Mouse (Mus musculus): ENCODE measurements around the gene Ttc28. TPM values are rescaled to one million over a fixed set of nuclear protein-coding genes. Genes with fewer than 3 reads are reported as not detected.

Ttc28 gene
- polyA plus RNA-seq, 1 experiment from 2014 or later = 17.6 TPM

- H3K9me3 ChIP-seq = no peaks in the 10 kb centered on the region
- H3K9ac ChIP-seq = no peak overlapping the region
- peak overlapping the region; percentile 60; the same call in 1 of the 2 replicates for H3K27ac ChIP-seq
- H3K4me1 ChIP-seq = peaks cover 46% of the 10 kb centered on the region
- no peak for ATAC-seq (ENCODE audit: insufficient number of reproducible peaks, insufficient read depth, low FRiP score, low TSS enrichment, low read depth)
- H3K27me3 ChIP-seq = no peaks in the 10 kb centered on the region
- peaks cover 52% of the 10 kb centered on the region for H3K36me3 ChIP-seq
- no peak overlapping the region for H3K4me2 ChIP-seq
- 72% methylated on average over 11 of the region's 11 CpGs for WGBS
- no peak overlapping the region for H3K4me3 ChIP-seq
Observed at GRCm38 (mm10) chr5:111225306-111225705, 345.7 kb downstream of the Ttc28 start.

- Histone ChIP-seq H3K9me3 (no peaks in the 10 kb centered on the region), H3K4me1 (peaks cover 36% of the 10 kb centered on the region), H3K27ac (no peak overlapping the region), H3K4me3 (no peak overlapping the region), H3K9ac (no peak overlapping the region), H3K4me2 (no peak overlapping the region), H3K27me3 (no peaks in the 10 kb centered on the region), H3K36me3 (peaks cover 61% of the 10 kb centered on the region)
- ATAC-seq (ENCODE audit: insufficient number of reproducible peaks, insufficient read depth, low FRiP score, low TSS enrichment, low read depth) = no peak
- 82% methylated on average over 10 of the region's 10 CpGs for WGBS
Observed at GRCm38 (mm10) chr5:111226486-111226885, 346.9 kb downstream of the Ttc28 start.

GRCm38 (mm10) chr5:111227850-111228249 is 348.2 kb downstream of the Ttc28 start:
- Histone ChIP-seq H3K36me3 (peaks cover 73% of the 10 kb centered on the region), H3K4me3 (no peak overlapping the region), H3K9me3 (no peaks in the 10 kb centered on the region), H3K27ac (peak overlapping the region; percentile 49), H3K9ac (peak overlapping the region; percentile 33; the same call in 1 of the 2 replicates), H3K27me3 (no peaks in the 10 kb centered on the region), H3K4me1 (peaks cover 39% of the 10 kb centered on the region), H3K4me2 (no peak overlapping the region)
- ATAC-seq (ENCODE audit: insufficient number of reproducible peaks, insufficient read depth, low FRiP score, low TSS enrichment, low read depth) = no peak
- WGBS = 11% methylated on average over 5 of the region's 5 CpGs

DNA sequence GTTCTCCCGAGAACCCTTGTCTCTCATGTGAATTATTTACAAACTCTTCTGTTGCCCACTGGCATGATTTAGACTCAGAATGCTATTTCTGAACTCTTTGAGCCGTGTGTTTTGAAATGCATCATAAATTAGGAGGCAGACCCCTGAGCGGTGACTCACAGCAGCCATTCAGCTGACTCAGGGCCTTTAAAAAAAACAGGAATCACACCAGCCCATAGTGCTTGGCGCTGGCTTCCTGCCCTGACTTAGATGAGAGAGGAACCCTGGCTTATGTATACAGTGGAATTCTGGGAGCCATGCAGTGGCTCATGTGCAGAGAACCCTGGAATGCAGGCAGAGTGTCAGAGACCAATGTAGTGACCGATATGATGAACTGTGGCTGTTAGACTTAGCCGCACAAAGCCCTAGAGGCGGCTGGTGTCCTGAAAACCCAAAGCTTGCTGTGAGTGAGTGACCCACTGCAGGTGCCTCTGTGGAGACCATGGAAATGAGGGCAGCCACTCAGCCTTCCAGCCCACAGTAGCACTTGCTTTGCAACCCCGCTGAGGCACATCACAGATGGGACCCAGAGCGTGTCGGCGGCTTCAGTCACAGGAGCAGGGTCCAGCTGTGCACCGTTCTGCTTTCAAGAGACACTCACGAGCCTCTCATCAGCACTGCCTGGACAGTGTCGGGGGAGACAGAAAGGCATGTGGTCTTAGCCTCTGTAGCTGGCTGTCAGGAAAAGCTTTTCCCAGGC is 348.9 kb downstream of the Ttc28 start:
- 39% methylated on average over 14 of the region's 14 CpGs for WGBS
- peaks cover 73% of the 10 kb centered on the region for H3K36me3 ChIP-seq
- peak overlapping the region; percentile 55 for H3K27ac ChIP-seq

GRCm38 (mm10) chr5:111229041-111229394 is 349.4 kb downstream of the Ttc28 start:
- H3K4me2 ChIP-seq = no peak overlapping the region
- no peaks in the 10 kb centered on the region for H3K9me3 ChIP-seq
- 45% methylated on average over 12 of the region's 12 CpGs for WGBS
- no peak overlapping the region for H3K4me3 ChIP-seq
- H3K27me3 ChIP-seq = no peaks in the 10 kb centered on the region
- ATAC-seq (ENCODE audit: insufficient number of reproducible peaks, insufficient read depth, low FRiP score, low TSS enrichment, low read depth) = no peak
- H3K36me3 ChIP-seq = peaks cover 70% of the 10 kb centered on the region
- no peak overlapping the region for H3K9ac ChIP-seq
- no peak overlapping the region; the same call in 1 of the 2 replicates for H3K27ac ChIP-seq
- H3K4me1 ChIP-seq = peaks cover 46% of the 10 kb centered on the region

More for the DNA sequence above, 348.9 kb downstream of the Ttc28 start:
- Histone ChIP-seq H3K27me3 (no peaks in the 10 kb centered on the region), H3K4me2 (no peak overlapping the region), H3K4me1 (peaks cover 45% of the 10 kb centered on the region), H3K9ac (0 out of 2 replicates have a peak overlapping the region, but pooled peaks have one; percentile 33), H3K4me3 (no peak overlapping the region), H3K9me3 (no peaks in the 10 kb centered on the region)
- ATAC-seq (ENCODE audit: insufficient number of reproducible peaks, insufficient read depth, low FRiP score, low TSS enrichment, low read depth) = no peak

DNA sequence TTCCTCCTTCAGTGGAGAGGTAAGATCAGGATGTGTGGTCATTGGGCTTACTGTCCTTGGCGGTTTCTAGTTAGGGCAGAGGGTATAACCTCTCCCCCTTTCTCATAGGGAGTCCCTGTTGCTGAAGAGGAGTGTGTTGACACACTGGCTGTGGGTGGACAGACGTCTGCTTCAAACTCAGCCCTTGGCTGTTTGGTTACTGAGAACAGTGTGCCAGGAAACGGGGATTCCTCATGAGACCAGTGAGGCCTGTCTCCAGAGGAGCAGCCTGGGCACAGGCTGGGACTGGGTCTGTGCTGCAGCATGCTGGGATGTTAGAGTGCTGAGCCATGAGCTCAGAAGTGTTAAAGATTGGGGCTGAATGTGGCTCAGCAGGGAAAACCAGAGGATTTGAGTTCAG is 350.1 kb downstream of the Ttc28 start:
- no peak for ATAC-seq (ENCODE audit: insufficient number of reproducible peaks, insufficient read depth, low FRiP score, low TSS enrichment, low read depth)
- Histone ChIP-seq H3K9me3 (no peaks in the 10 kb centered on the region), H3K27me3 (no peaks in the 10 kb centered on the region), H3K9ac (no peak overlapping the region), H3K4me1 (peaks cover 46% of the 10 kb centered on the region), H3K4me3 (no peak overlapping the region), H3K4me2 (no peak overlapping the region), H3K36me3 (peaks cover 63% of the 10 kb centered on the region), H3K27ac (no peak overlapping the region)
- WGBS = 59% methylated on average over 3 of the region's 3 CpGs

GRCm38 (mm10) chr5:111231044-111231443 is 351.4 kb downstream of the Ttc28 start:
- no peaks in the 10 kb centered on the region for H3K27me3 ChIP-seq
- no peak overlapping the region for H3K27ac ChIP-seq
- no peak overlapping the region for H3K4me3 ChIP-seq
- no peak overlapping the region for H3K9ac ChIP-seq
- H3K4me2 ChIP-seq = no peak overlapping the region
- WGBS = 68% methylated on average over 13 of the region's 13 CpGs
- H3K4me1 ChIP-seq = peaks cover 56% of the 10 kb centered on the region
- H3K36me3 ChIP-seq = peaks cover 65% of the 10 kb centered on the region
- no peaks in the 10 kb centered on the region for H3K9me3 ChIP-seq
- no peak for ATAC-seq (ENCODE audit: insufficient number of reproducible peaks, insufficient read depth, low FRiP score, low TSS enrichment, low read depth)

- Histone ChIP-seq H3K4me1 (peaks cover 50% of the 10 kb centered on the region), H3K27me3 (no peaks in the 10 kb centered on the region), H3K9ac (no peak overlapping the region), H3K4me3 (no peak overlapping the region), H3K27ac (no peak overlapping the region), H3K4me2 (no peak overlapping the region), H3K36me3 (peaks cover 63% of the 10 kb centered on the region), H3K9me3 (no peaks in the 10 kb centered on the region)
- WGBS = 92% methylated on average over 1 of the region's 1 CpGs
- ATAC-seq (ENCODE audit: insufficient number of reproducible peaks, insufficient read depth, low FRiP score, low TSS enrichment, low read depth) = no peak
Observed at GRCm38 (mm10) chr5:111231769-111232168, 352.2 kb downstream of the Ttc28 start.

GRCm38 (mm10) chr5:111233022-111233709 is 353.6 kb downstream of the Ttc28 start:
- H3K4me2 ChIP-seq = no peak overlapping the region
- H3K9me3 ChIP-seq = no peaks in the 10 kb centered on the region
- 48% methylated on average over 24 of the region's 24 CpGs for WGBS
- H3K4me3 ChIP-seq = no peak overlapping the region
- no peaks in the 10 kb centered on the region for H3K27me3 ChIP-seq
- H3K9ac ChIP-seq = no peak overlapping the region
- H3K27ac ChIP-seq = no peak overlapping the region; the same call in 1 of the 2 replicates
- H3K4me1 ChIP-seq = peaks cover 41% of the 10 kb centered on the region
- ATAC-seq (ENCODE audit: insufficient number of reproducible peaks, insufficient read depth, low FRiP score, low TSS enrichment, low read depth) = no peak
- peaks cover 72% of the 10 kb centered on the region for H3K36me3 ChIP-seq

GRCm38 (mm10) chr5:111235131-111235530 is 355.5 kb downstream of the Ttc28 start:
- H3K4me3 ChIP-seq = no peak overlapping the region
- H3K27ac ChIP-seq = no peak overlapping the region
- no peaks in the 10 kb centered on the region for H3K9me3 ChIP-seq
- no peak overlapping the region for H3K4me2 ChIP-seq
- ATAC-seq (ENCODE audit: insufficient number of reproducible peaks, insufficient read depth, low FRiP score, low TSS enrichment, low read depth) = no peak
- H3K27me3 ChIP-seq = no peaks in the 10 kb centered on the region
- 68% methylated on average over 12 of the region's 12 CpGs for WGBS
- H3K36me3 ChIP-seq = peaks cover 83% of the 10 kb centered on the region
- H3K9ac ChIP-seq = no peak overlapping the region; the same call in 1 of the 2 replicates
- peaks cover 26% of the 10 kb centered on the region for H3K4me1 ChIP-seq

GRCm38 (mm10) chr5:111237176-111237636 is 357.6 kb downstream of the Ttc28 start:
- H3K36me3 ChIP-seq = peaks cover 75% of the 10 kb centered on the region

DNA sequence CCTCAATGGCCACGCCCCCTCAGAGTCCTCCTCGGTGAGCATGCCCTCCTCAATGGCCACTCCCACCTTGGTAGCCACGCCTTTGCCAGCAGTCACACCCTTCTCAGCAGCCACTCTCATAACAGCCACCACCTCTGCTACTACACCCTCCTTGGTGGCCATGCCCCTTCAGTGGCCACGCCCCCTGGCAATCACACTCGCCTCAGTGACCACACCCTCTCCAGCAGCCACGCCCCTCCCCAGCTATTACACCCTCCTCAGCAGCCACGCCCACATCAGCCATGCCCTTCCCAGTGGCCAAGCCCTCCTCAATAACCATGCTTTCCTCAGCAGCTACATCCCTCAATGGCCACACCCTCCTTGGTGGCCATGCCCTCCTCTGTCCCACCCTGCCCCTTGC is 359.6 kb downstream of the Ttc28 start:
- no peak overlapping the region for H3K4me2 ChIP-seq
- H3K36me3 ChIP-seq = peaks cover 60% of the 10 kb centered on the region
- 43% methylated on average over 7 of the region's 7 CpGs for WGBS
- no peak overlapping the region for H3K4me3 ChIP-seq
- H3K27ac ChIP-seq = no peak overlapping the region
- H3K9me3 ChIP-seq = no peaks in the 10 kb centered on the region
- peaks cover 42% of the 10 kb centered on the region for H3K4me1 ChIP-seq
- ATAC-seq (ENCODE audit: insufficient number of reproducible peaks, insufficient read depth, low FRiP score, low TSS enrichment, low read depth) = 0 out of 2 replicates have a peak, but pooled peaks have one; percentile 44
- H3K9ac ChIP-seq = no peak overlapping the region
- H3K27me3 ChIP-seq = no peaks in the 10 kb centered on the region

More at GRCm38 (mm10) chr5:111237176-111237636, 357.6 kb downstream of the Ttc28 start:
- ATAC-seq (ENCODE audit: insufficient number of reproducible peaks, insufficient read depth, low FRiP score, low TSS enrichment, low read depth) = no peak
- Histone ChIP-seq H3K27me3 (no peaks in the 10 kb centered on the region), H3K4me3 (no peak overlapping the region), H3K4me2 (no peak overlapping the region), H3K4me1 (peaks cover 32% of the 10 kb centered on the region), H3K27ac (no peak overlapping the region), H3K9ac (no peak overlapping the region), H3K9me3 (no peaks in the 10 kb centered on the region)
- 80% methylated on average over 9 of the region's 9 CpGs for WGBS

Data from embryonic facial prominence, embryonic 13.5 days (tissue).